Mouse (Mus musculus) small intestine, adult 2 months (tissue): Measurements from ENCODE around the gene Usp25.

Source experiments
- CTCF ChIP-seq: fragments of 200-500 bp; IDR thresholded peaks from 2 replicates; pipeline ENCODE4 v1.5.1; 2012; ENCODE audit warnings: low read depth, mild to moderate bottlenecking, control low read depth, inconsistent platforms, low read length, moderate library complexity, mixed read lengths; ENCODE audit not compliant: insufficient replicate concordance, insufficient read length; ENCODE audit errors: extremely low read depth
- POLR2A ChIP-seq: fragments of 200-500 bp; IDR thresholded peaks from 2 replicates; pipeline ENCODE4 v1.6.1; 2012; ENCODE audit warnings: low read depth, mild to moderate bottlenecking, control low read depth, inconsistent platforms, low read length, moderate library complexity

- TF ChIP-seq CTCF (no peak), POLR2A (no peak)
Observed at GRCm38 (mm10) chr16:77154831-77155230, 141.3 kb downstream of the Usp25 start.
